Mouse (Mus musculus) small intestine, adult 2 months (tissue): Measurements from ENCODE around the gene Miga2. TPM values are rescaled to one million over a fixed set of nuclear protein-coding genes. Genes with fewer than 3 reads are reported as not detected.

Experiments used
- H3K27ac ChIP-seq: fragments of 200-500 bp; 2 replicates; pipeline ENCODE4 v1.5.1; 2012; ENCODE audit warnings: low read depth, low read length, control low read depth, inconsistent platforms; ENCODE audit not compliant: insufficient read depth
- H3K27me3 ChIP-seq: fragments of 200-500 bp; 2 replicates; pipeline ENCODE4 v1.6.1; 2012; ENCODE audit warnings: mild to moderate bottlenecking, moderate library complexity, low read length, inconsistent platforms; ENCODE audit not compliant: control insufficient read depth, insufficient read depth
- H3K36me3 ChIP-seq: fragments of 200-500 bp; 2 replicates; pipeline ENCODE4 v1.6.1; 2012; ENCODE audit warnings: mild to moderate bottlenecking, low read length, control low read depth, inconsistent platforms; ENCODE audit not compliant: control insufficient read depth, insufficient read depth
- H3K4me1 ChIP-seq: fragments of 200-500 bp; 2 replicates; pipeline ENCODE4 v1.6.1; 2012; ENCODE audit warnings: low read length, inconsistent platforms, mixed read lengths; ENCODE audit not compliant: control insufficient read depth, insufficient read depth, insufficient read length
- H3K4me3 ChIP-seq: fragments of 200-500 bp; 2 replicates; pipeline ENCODE4 v1.5.1; 2012; ENCODE audit warnings: low read depth, mild to moderate bottlenecking, control low read depth, inconsistent platforms, low read length, moderate library complexity
- CTCF ChIP-seq: fragments of 200-500 bp; IDR thresholded peaks from 2 replicates; pipeline ENCODE4 v1.5.1; 2012; ENCODE audit warnings: low read depth, mild to moderate bottlenecking, control low read depth, inconsistent platforms, low read length, moderate library complexity, mixed read lengths; ENCODE audit not compliant: insufficient replicate concordance, insufficient read length; ENCODE audit errors: extremely low read depth
- POLR2A ChIP-seq: fragments of 200-500 bp; IDR thresholded peaks from 2 replicates; pipeline ENCODE4 v1.6.1; 2012; ENCODE audit warnings: low read depth, mild to moderate bottlenecking, control low read depth, inconsistent platforms, low read length, moderate library complexity
- WGBS: fragments of 180-500 bp; shearing (Covaris S2); methylation state at CpG from one replicate; pipeline ENCODE4 v1.1.7; 2018; 5-methylcytosine and 5-hydroxymethylcytosine counted together
- polyA plus RNA-seq: library from polyadenylated mRNA; depleted of rRNA; stranded (reverse); fragments of >200 nt; gene quantifications from 2 replicates; pipeline ENCODE4 v1.2.3, GENCODE M21; 2012

Gene Miga2
- polyA plus RNA-seq, 1 experiment, result 33.4 TPM

DNA sequence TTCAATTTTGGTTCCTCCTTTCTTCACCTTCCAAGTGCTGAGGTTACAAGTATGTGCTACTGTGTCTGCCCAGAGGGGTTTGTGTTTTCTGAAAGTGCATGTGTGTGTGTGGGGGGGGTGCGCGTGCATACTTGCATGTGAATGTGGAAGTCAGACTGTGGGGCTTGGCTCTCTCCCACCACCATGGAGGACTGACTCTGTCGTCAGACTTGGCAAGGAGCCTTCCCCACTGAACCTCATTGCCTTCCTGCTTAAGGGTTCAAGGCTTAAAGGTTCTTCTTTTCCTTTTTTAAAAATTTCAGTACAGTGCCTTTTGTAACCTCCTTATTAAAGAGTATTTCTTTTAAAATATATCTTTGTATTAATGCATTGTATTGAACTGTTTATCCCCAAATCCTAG, 35.2 kb upstream of the Miga2 start:
- Histone ChIP-seq H3K4me1 (no peaks in the 10 kb centered on the region), H3K27ac (no peak overlapping the region), H3K27me3 (no peaks in the 10 kb centered on the region), H3K4me3 (no peak overlapping the region), H3K36me3 (peaks cover 78% of the 10 kb centered on the region)
- WGBS, result 74% methylated on average over 3 of the region's 3 CpGs
- TF ChIP-seq POLR2A (no peak), CTCF (no peak)

DNA sequence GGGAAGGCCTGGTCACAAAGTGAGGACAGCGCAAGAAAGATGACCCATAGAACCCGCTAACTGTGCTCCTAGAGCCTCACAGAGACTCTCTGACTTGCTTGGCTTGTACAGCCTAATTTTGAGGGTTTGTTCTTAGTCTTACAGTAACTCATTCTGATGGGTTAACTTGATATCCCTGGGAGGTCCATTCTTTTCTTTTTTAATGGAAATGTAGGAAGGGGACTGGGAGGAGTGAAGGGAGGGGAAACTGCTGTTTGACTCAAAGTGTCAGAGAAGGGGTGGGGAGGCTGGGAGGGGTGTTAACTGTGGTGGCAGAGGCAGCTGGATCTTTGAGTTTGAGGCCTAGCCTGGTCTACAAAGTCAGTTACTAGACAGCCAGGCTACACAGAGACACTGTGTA, 28.7 kb upstream of the Miga2 start:
- H3K4me1 ChIP-seq, result no peaks in the 10 kb centered on the region
- H3K27me3 ChIP-seq, result no peaks in the 10 kb centered on the region
- TF ChIP-seq CTCF (no peak), POLR2A (no peak)
- 95% methylated on average over 2 of the region's 2 CpGs for WGBS
- peaks cover 79% of the 10 kb centered on the region for H3K36me3 ChIP-seq
- no peak overlapping the region for H3K4me3 ChIP-seq
- no peak overlapping the region for H3K27ac ChIP-seq

GRCm38 (mm10) chr2:30336174-30336915, 27.7 kb upstream of the Miga2 start:
- Histone ChIP-seq H3K36me3 (peaks cover 75% of the 10 kb centered on the region), H3K4me1 (no peaks in the 10 kb centered on the region), H3K27me3 (no peaks in the 10 kb centered on the region), H3K4me3 (no peak overlapping the region), H3K27ac (no peak overlapping the region)
- WGBS, result 92% methylated on average over 16 of the region's 16 CpGs
- TF ChIP-seq POLR2A (no peak), CTCF (no peak)

- no peak overlapping the region for H3K27ac ChIP-seq
- no peaks in the 10 kb centered on the region for H3K27me3 ChIP-seq
- H3K4me3 ChIP-seq, result no peak overlapping the region
- peaks cover 76% of the 10 kb centered on the region for H3K36me3 ChIP-seq
- TF ChIP-seq POLR2A, result no peak
- TF ChIP-seq CTCF, result no peak
- 87% methylated on average over 12 of the region's 12 CpGs for WGBS
- H3K4me1 ChIP-seq, result no peaks in the 10 kb centered on the region
These were observed 26.9 kb upstream of the Miga2 start for GRCm38 (mm10) chr2:30337179-30337578.

- Histone ChIP-seq H3K4me3 (no peak overlapping the region), H3K36me3 (peaks cover 76% of the 10 kb centered on the region), H3K27me3 (no peaks in the 10 kb centered on the region), H3K4me1 (no peaks in the 10 kb centered on the region), H3K27ac (no peak overlapping the region)
- no peak for TF ChIP-seq POLR2A
- TF ChIP-seq CTCF, result no peak
- WGBS, result 90% methylated on average over 3 of the region's 3 CpGs
These were observed 22.0 kb upstream of the Miga2 start for GRCm38 (mm10) chr2:30342061-30342460.

- Histone ChIP-seq H3K4me1 (no peaks in the 10 kb centered on the region), H3K4me3 (no peak overlapping the region), H3K27ac (no peak overlapping the region), H3K27me3 (no peaks in the 10 kb centered on the region), H3K36me3 (peaks cover 74% of the 10 kb centered on the region)
- 87% methylated on average over 7 of the region's 7 CpGs for WGBS
- no peak for TF ChIP-seq CTCF
- TF ChIP-seq POLR2A, result no peak
These were observed 21.5 kb upstream of the Miga2 start for GRCm38 (mm10) chr2:30342544-30342943.

DNA sequence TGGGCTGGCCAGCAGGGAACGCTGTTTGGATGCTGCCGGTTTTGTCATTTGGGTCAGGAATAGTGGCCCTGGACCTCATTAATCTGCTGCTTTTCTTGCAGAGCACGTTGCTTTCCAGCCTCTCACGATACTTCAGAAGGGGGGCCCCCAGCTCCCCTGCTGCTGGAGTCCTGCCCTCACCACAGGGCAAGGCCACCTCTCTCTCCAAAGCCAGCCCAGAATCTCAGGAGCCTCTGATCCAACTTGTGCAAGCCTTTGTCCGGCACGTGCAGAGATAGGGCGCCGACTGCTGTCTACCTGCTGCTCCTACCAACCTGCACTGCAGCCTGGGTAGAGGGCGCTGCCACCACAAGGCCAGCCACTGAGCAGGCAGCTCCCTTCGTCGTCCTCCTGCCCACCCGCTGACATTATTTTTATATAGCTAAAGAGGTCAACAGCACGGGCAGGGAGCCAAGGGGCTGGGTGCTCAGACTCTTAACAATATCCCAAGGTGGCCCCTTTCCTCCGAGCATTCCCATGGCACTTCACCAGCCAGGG, 20.4 kb upstream of the Miga2 start:
- Histone ChIP-seq H3K4me3 (no peak overlapping the region), H3K36me3 (peaks cover 75% of the 10 kb centered on the region), H3K27me3 (no peaks in the 10 kb centered on the region), H3K27ac (no peak overlapping the region), H3K4me1 (no peaks in the 10 kb centered on the region)
- TF ChIP-seq CTCF (no peak), POLR2A (no peak)
- 61% methylated on average over 14 of the region's 14 CpGs for WGBS
